Mouse (Mus musculus) intestine, postnatal 0 days (tissue): ENCODE measurements at regions not wholly inside any gene's neighbourhood (a gene's known extent, or its start where the extent isn't known, plus 50 kb on each side); places are given as distances from the start of the nearest gene placed in this dataset.

Experiments
- ATAC-seq: fragments of 200-750 bp; cut with Nextera tagmentation; 2 replicates; pipeline ENCODE4 v1.8.0; 2017; ENCODE audit warnings: mild to moderate bottlenecking, moderate TSS enrichment, moderate library complexity
- H3K27ac ChIP-seq: fragments of 300-500 bp; sonication (generic); 2 replicates; pipeline ENCODE4 v1.5.1; 2014; ENCODE audit warnings: mild to moderate bottlenecking, low read depth, low read length, moderate library complexity
- H3K27me3 ChIP-seq: fragments of 300-500 bp; sonication (generic); replicated peaks from 2 replicates; pipeline ENCODE4 v1.6.1; 2014; ENCODE audit warnings: low read length, mixed read lengths; ENCODE audit not compliant: control insufficient read depth, insufficient read depth
- H3K36me3 ChIP-seq: fragments of 300-500 bp; sonication (generic); 2 replicates; pipeline ENCODE4 v1.6.1; 2014; ENCODE audit warnings: mild to moderate bottlenecking, moderate library complexity; ENCODE audit not compliant: control insufficient read depth, insufficient read depth
- H3K4me1 ChIP-seq: fragments of 300-500 bp; sonication (generic); replicated peaks from 2 replicates; pipeline ENCODE4 v1.6.1; 2014; ENCODE audit warnings: antibody characterized with exemption, low read length, mixed read lengths; ENCODE audit not compliant: control insufficient read depth, insufficient read depth
- H3K4me2 ChIP-seq: fragments of 300-500 bp; sonication (generic); replicated peaks from 2 replicates; pipeline ENCODE4 v1.6.1; 2014; ENCODE audit warnings: low read depth, mild to moderate bottlenecking, moderate library complexity
- H3K4me3 ChIP-seq: fragments of 300-500 bp; sonication (generic); 2 replicates; pipeline ENCODE4 v1.5.1; 2014; ENCODE audit warnings: low read depth, low read length
- H3K9ac ChIP-seq: fragments of 300-500 bp; sonication (generic); 2 replicates; pipeline ENCODE4 v1.6.1; 2014; ENCODE audit warnings: mild to moderate bottlenecking, low read depth, low read length
- H3K9me3 ChIP-seq: fragments of 300-500 bp; sonication (generic); 2 replicates; pipeline ENCODE4 v1.6.1; 2016; ENCODE audit warnings: mixed run types; ENCODE audit not compliant: control insufficient read depth
- CTCF ChIP-seq: sonication (generic); IDR thresholded peaks from 2 replicates; pipeline ENCODE4 v1.5.1; 2016; ENCODE audit warnings: low read depth, mild to moderate bottlenecking, control low read depth, antibody characterized with exemption, moderate library complexity
- WGBS: fragments of 180-500 bp; shearing (Covaris S2); extraction: QIAGEN DNeasy Blood & Tissue Kit; methylation state at CpG from one replicate; pipeline ENCODE4 v1.1.7; 2014; 5-methylcytosine and 5-hydroxymethylcytosine counted together

DNA sequence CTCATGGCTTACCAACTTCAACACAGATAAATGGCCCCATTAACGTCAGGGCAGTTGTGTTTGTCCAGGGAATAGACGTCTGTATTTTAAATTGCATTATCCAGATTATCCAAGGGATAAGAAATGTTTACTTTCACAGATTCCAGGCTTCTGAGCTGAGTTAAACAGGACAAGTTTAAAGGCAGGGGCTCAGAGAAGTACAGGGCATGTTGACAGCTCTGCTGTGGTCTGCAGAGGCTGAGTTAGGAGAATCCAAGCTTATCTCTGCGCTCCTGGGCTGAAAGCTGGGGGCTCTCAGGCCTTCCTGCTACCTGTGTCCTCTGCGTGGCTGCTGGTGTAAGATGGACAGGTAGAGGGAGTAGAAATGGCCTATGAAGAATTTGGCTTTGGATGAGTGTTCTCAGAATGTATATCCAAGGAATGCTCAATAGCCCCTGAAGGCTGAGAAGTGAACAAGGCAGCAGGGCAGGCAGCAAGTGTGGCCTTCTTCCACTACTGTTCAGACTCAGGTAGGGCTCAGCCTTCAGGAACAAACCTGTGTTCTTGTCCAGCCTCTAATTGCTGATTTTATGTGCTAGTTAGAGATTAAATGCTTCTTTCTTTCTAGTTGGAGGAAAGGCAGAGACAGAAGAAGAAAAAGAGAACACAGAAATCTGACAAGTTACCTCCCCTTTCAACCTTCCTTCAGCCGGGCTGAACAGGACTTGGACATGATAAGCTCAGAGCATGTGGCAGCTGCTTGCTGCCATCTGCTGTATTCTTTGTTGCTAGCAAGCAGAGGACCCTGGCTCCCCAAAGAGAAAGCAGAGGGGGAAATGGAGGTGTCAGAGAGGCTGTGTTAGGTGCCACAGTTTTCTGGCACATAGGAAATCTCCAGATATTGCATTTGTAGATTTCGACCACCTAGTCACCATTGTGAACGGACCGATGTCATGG, 77.9 kb upstream of the Grem2 start:
- H3K27ac ChIP-seq: no peak overlapping the region
- H3K27me3 ChIP-seq: no peaks in the 10 kb centered on the region
- no peaks in the 10 kb centered on the region for H3K9me3 ChIP-seq
- H3K9ac ChIP-seq: no peak overlapping the region
- peak; percentile 78 for TF ChIP-seq CTCF
- H3K4me1 ChIP-seq: no peaks in the 10 kb centered on the region
- H3K4me3 ChIP-seq: no peak overlapping the region
- WGBS: 44% methylated on average over 8 of the region's 8 CpGs
- H3K36me3 ChIP-seq: no peaks in the 10 kb centered on the region
- H3K4me2 ChIP-seq: no peak overlapping the region
- no peak for ATAC-seq

DNA sequence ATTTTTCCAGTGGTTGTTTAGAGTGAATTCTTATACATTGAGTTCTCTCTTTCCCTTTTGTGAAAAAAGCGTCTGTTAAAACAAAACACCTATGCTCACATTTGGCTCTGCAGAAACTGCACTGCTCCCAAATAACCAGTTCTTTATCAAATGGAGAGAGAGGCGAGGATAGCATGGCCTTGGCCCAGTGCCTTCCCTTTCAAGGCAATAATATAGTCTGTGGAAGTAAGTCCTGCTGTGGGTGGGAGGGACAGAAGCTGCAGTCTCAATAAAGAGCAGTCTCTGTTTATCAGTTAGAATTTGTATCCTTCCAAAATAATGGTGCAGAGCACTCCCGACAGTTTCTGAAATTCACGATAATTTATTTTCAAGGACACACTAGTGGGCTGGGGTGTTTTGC, 70.9 kb upstream of the Grem2 start:
- Histone ChIP-seq H3K36me3 (no peaks in the 10 kb centered on the region), H3K27ac (no peak overlapping the region), H3K9me3 (no peaks in the 10 kb centered on the region), H3K4me2 (no peak overlapping the region), H3K9ac (no peak overlapping the region), H3K4me1 (no peaks in the 10 kb centered on the region), H3K4me3 (no peak overlapping the region), H3K27me3 (no peaks in the 10 kb centered on the region)
- 67% methylated on average over 4 of the region's 4 CpGs for WGBS
- no peak for TF ChIP-seq CTCF
- ATAC-seq: no peak

DNA sequence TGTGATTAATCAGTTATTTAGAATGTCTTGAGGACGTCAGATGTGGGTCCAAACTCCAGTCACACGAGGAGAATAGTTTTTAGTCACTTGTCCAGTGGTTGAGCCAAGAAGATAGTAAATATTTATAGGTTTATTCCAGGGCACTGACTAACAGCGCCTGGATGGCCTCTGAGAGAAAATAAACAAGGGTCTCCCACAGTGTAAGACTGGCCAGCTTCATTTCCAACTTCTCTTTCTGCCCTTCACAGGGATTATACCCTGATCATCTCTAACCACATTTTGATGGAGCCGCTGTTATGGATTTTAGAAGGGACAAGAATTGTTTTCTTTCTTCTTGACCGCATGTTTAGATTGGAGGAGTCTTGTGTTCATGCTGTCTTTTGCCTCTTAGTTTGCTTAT, 67.0 kb upstream of the Grem2 start:
- TF ChIP-seq CTCF: no peak
- 58% methylated on average over 5 of the region's 5 CpGs for WGBS
- no peak overlapping the region for H3K4me3 ChIP-seq
- H3K27me3 ChIP-seq: no peaks in the 10 kb centered on the region
- H3K27ac ChIP-seq: no peak overlapping the region
- H3K9me3 ChIP-seq: no peaks in the 10 kb centered on the region
- no peak overlapping the region for H3K4me2 ChIP-seq
- no peak for ATAC-seq
- no peaks in the 10 kb centered on the region for H3K4me1 ChIP-seq
- no peaks in the 10 kb centered on the region for H3K36me3 ChIP-seq
- no peak overlapping the region for H3K9ac ChIP-seq

DNA sequence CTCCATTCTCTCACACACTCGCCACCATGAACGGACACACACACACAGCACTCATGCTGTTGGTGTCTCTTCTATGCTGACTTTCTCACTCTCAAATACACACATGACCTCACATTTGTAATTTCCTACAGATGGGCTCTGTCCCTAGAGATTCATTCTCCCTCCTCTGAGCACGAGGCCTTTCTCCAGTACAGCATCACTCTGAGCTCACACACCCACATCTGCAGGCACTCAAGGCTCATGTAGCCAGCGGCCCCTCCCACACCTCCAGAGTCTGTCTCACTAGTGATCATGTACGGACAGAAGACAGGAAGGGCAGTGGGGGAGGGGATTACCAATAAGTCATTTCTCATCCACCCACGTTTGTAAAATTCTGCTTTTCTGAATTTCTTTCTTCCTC, 50.3 kb upstream of the Grem2 start:
- no peaks in the 10 kb centered on the region for H3K9me3 ChIP-seq
- H3K4me1 ChIP-seq: no peaks in the 10 kb centered on the region
- H3K27me3 ChIP-seq: no peaks in the 10 kb centered on the region
- no peak overlapping the region for H3K4me2 ChIP-seq
- TF ChIP-seq CTCF: no peak
- no peak overlapping the region for H3K27ac ChIP-seq
- no peak for ATAC-seq
- H3K36me3 ChIP-seq: no peaks in the 10 kb centered on the region
- no peak overlapping the region for H3K4me3 ChIP-seq
- H3K9ac ChIP-seq: no peak overlapping the region
- 59% methylated on average over 6 of the region's 6 CpGs for WGBS
